Mouse (Mus musculus) hindbrain, postnatal 0 days (tissue): ENCODE results near the gene Krt83. TPM values are rescaled to one million over a fixed set of nuclear protein-coding genes. Genes with fewer than 3 reads are reported as not detected.
A peak's percentile ranks its signal among the peaks of the same experiment; 100 is the strongest.

ENCODE experiments used
- ATAC-seq: fragments of 200-750 bp; cut with Nextera tagmentation; 2 replicates; pipeline ENCODE4 v1.8.0; 2017; ENCODE audit warnings: mild to moderate bottlenecking, moderate TSS enrichment, moderate library complexity
- DNase-seq: peaks from one replicate; pipeline ENCODE4 v3.0.0-alpha.2; 2015; ENCODE audit warnings: low spot score
- H3K27ac ChIP-seq: fragments of 300-500 bp; sonication (generic); 2 replicates; pipeline ENCODE4 v1.5.1; 2014; ENCODE audit warnings: mild to moderate bottlenecking
- H3K27me3 ChIP-seq: fragments of 300-500 bp; sonication (generic); 2 replicates; pipeline ENCODE4 v1.6.1; 2014; ENCODE audit warnings: low read length, mixed read lengths; ENCODE audit not compliant: insufficient read depth
- H3K36me3 ChIP-seq: fragments of 300-500 bp; sonication (generic); 2 replicates; pipeline ENCODE4 v1.6.1; 2014; ENCODE audit warnings: low read length, mixed read lengths; ENCODE audit not compliant: insufficient read depth
- H3K4me1 ChIP-seq: fragments of 300-500 bp; sonication (generic); 2 replicates; pipeline ENCODE4 v1.6.1; 2014; ENCODE audit warnings: antibody characterized with exemption, low read length, mixed read lengths; ENCODE audit not compliant: insufficient read depth
- H3K4me2 ChIP-seq: fragments of 300-500 bp; sonication (generic); 2 replicates; pipeline ENCODE4 v1.6.1; 2014; ENCODE audit warnings: low read depth, mild to moderate bottlenecking, low read length, moderate library complexity, mixed read lengths
- H3K4me3 ChIP-seq: fragments of 300-500 bp; sonication (generic); 2 replicates; pipeline ENCODE4 v1.5.1; 2014; ENCODE audit warnings: low read length
- H3K9ac ChIP-seq: fragments of 300-500 bp; sonication (generic); replicated peaks from 2 replicates; pipeline ENCODE4 v1.6.1; 2014; ENCODE audit warnings: mild to moderate bottlenecking, low read length, moderate library complexity, mixed read lengths
- H3K9me3 ChIP-seq: fragments of 300-500 bp; sonication (generic); 2 replicates; pipeline ENCODE4 v1.6.1; 2016; ENCODE audit warnings: low read length, mixed read lengths
- CTCF ChIP-seq: IDR thresholded peaks from 2 replicates; pipeline ENCODE4 v1.5.1; 2016; ENCODE audit warnings: antibody characterized with exemption, control low read depth, low read depth
- WGBS: fragments of 180-500 bp; shearing (Covaris S2); extraction: QIAGEN DNeasy Blood & Tissue Kit; methylation state at CpG from one replicate; pipeline ENCODE4 v1.1.7; 2014; 5-methylcytosine and 5-hydroxymethylcytosine counted together
- polyA plus RNA-seq: library from polyadenylated mRNA; unstranded; fragments of >200 nt; fragmentation: Nextera tagmentation; extraction: Ambion mirVana; gene quantifications from 2 replicates; pipeline ENCODE4 v1.2.1, GENCODE M21; 2015
- total RNA-seq: library from RNA; depleted of rRNA; stranded (reverse); fragments of >200 nt; gene quantifications from 2 replicates; pipeline ENCODE4 v1.2.3, GENCODE M21; 2014; rRNA removed

Krt83 gene
- total and polyA plus RNA-seq, 2 experiments from 2014 or later: not detected

DNA sequence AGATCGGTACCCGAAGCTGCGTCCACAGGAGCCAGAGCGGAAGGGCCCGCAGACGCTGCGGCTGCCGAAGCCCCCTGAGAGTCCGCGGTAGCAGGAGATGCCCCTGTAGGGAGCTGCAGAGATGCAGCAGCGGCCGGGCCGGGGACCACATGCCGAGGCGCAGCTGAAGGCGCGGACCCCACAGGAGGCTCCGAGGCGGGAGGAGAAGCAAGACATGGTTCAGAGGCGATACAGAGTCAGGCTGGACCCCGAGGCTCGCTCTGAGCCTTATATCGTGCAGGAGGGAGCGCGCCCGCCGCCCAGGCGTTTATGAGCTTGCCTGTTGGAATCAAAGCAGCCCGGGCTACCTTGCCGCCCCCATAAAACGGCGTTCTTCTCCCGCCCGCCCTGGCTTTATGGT lies 52.8 kb downstream of the Krt83 start, which contains the start of gene Krt87:
TSS of gene Krt87 (minus strand) at position 250 of the 400 bp plus-strand sequence.
- Histone ChIP-seq H3K4me1 (peaks cover 5% of the 10 kb centered on the region; the same call in 1 of the 2 replicates), H3K9ac (peak within 1 kb of the TSS; percentile 51), H3K4me3 (peak within 1 kb of the TSS; percentile 35), H3K36me3 (no peaks in the 10 kb centered on the region), H3K9me3 (no peaks in the 10 kb centered on the region), H3K4me2 (peak within 1 kb of the TSS; percentile 69), H3K27ac (no peak within 1 kb of the TSS), H3K27me3 (0 out of 2 replicates have a peak, but pooled peaks cover 5% of the 10 kb centered on the region)
- DNase-seq (no peak), ATAC-seq (no peak)
- 3% methylated on average over 31 of the region's 34 CpGs for WGBS
- TF ChIP-seq CTCF: no peak

- ATAC-seq (no peak), DNase-seq (no peak)
- Histone ChIP-seq H3K36me3 (no peaks in the 10 kb centered on the region), H3K4me1 (peaks cover 5% of the 10 kb centered on the region; the same call in 1 of the 2 replicates), H3K4me2 (no peak overlapping the region), H3K9ac (no peak overlapping the region), H3K9me3 (no peaks in the 10 kb centered on the region), H3K27me3 (0 out of 2 replicates have a peak, but pooled peaks cover 5% of the 10 kb centered on the region), H3K4me3 (no peak overlapping the region), H3K27ac (no peak overlapping the region)
- TF ChIP-seq CTCF: no peak
- WGBS: 90% methylated on average over 7 of the region's 7 CpGs
Measured at GRCm38 (mm10) chr15:101436611-101437010, 54.7 kb downstream of the Krt83 start.

Other genes starting within 250 kb of the Krt83 start
- 9.3 and 10.3 TPM in 2 replicates for gene Nr4a1, start 237.2 kb downstream of the Krt83 start, total RNA-seq
- gene Nr4a1, start 237.2 kb downstream of the Krt83 start, polyA plus RNA-seq: 5.3 and 6.5 TPM in 2 replicates
- gene Atg101, start 207.2 kb downstream of the Krt83 start, total RNA-seq: 44.1 and 52.3 TPM in 2 replicates
- 69.1 and 75.3 TPM in 2 replicates for gene Atg101, start 207.2 kb downstream of the Krt83 start, polyA plus RNA-seq
- gene 6030408B16Rik, start 198.3 kb downstream of the Krt83 start, total RNA-seq: not detected in 2 replicates
- 0.15 and 0.30 TPM in 2 replicates for gene 6030408B16Rik, start 198.3 kb downstream of the Krt83 start, polyA plus RNA-seq
- 0.43 and 1.2 TPM in 2 replicates for gene Krt80, start 121.3 kb downstream of the Krt83 start, total RNA-seq
- 0.30 and 0.33 TPM in 2 replicates for gene Krt80, start 121.3 kb downstream of the Krt83 start, polyA plus RNA-seq
- 0.40 and 0.73 TPM in 2 replicates for gene Krt7, start 80.5 kb downstream of the Krt83 start, total RNA-seq
- gene Krt7, start 80.5 kb downstream of the Krt83 start, polyA plus RNA-seq: 0.84 and 0.95 TPM in 2 replicates
- gene Krt87, start 52.7 kb downstream of the Krt83 start, total RNA-seq: 0.75 and 1.5 TPM in 2 replicates
- gene Krt87, start 52.7 kb downstream of the Krt83 start, polyA plus RNA-seq: 0.69 and 0.96 TPM in 2 replicates
- gene Krt88, start 43.8 kb downstream of the Krt83 start, total RNA-seq: not detected in 2 replicates
- gene Krt88, start 43.8 kb downstream of the Krt83 start, polyA plus RNA-seq: 0.16 TPM in 1 of 2 replicates, not detected in the other
- gene Krt81, start 27.8 kb downstream of the Krt83 start, total RNA-seq: not detected in 2 replicates
- gene Krt81, start 27.8 kb downstream of the Krt83 start, polyA plus RNA-seq: 0.09 TPM in 1 of 2 replicates, not detected in the other
- 0.05 TPM in 1 of 2 replicates, not detected in the other for gene Krt86, start 18.0 kb downstream of the Krt83 start, total RNA-seq
- gene Krt86, start 18.0 kb downstream of the Krt83 start, polyA plus RNA-seq: 0.26 and 0.34 TPM in 2 replicates
- gene Gm49425, start 25.7 kb upstream of the Krt83 start, total RNA-seq: not detected in 2 replicates
- gene Gm49425, start 25.7 kb upstream of the Krt83 start, polyA plus RNA-seq: not detected in 2 replicates
- not detected in 2 replicates for gene Krt84, start 41.3 kb upstream of the Krt83 start, total RNA-seq
- not detected in 2 replicates for gene Krt84, start 41.3 kb upstream of the Krt83 start, polyA plus RNA-seq
- not detected in 2 replicates for gene Krt82, start 59.2 kb upstream of the Krt83 start, total RNA-seq
- gene Krt82, start 59.2 kb upstream of the Krt83 start, polyA plus RNA-seq: not detected in 2 replicates
- 0.11 TPM in 1 of 2 replicates, not detected in the other for gene Krt90, start 71.4 kb upstream of the Krt83 start, total RNA-seq
- gene Krt90, start 71.4 kb upstream of the Krt83 start, polyA plus RNA-seq: 0.11 and 0.26 TPM in 2 replicates
- 0.10 and 0.47 TPM in 2 replicates for gene Krt75, start 82.4 kb upstream of the Krt83 start, total RNA-seq
- gene Krt75, start 82.4 kb upstream of the Krt83 start, polyA plus RNA-seq: 0.09 and 0.15 TPM in 2 replicates
- not detected in 2 replicates for gene Gm5414, start 136.7 kb upstream of the Krt83 start, total RNA-seq
- not detected in 2 replicates for gene Gm5414, start 136.7 kb upstream of the Krt83 start, polyA plus RNA-seq
- not detected in 2 replicates for gene Gm5478, start 155.9 kb upstream of the Krt83 start, total RNA-seq
- not detected in 2 replicates for gene Gm5478, start 155.9 kb upstream of the Krt83 start, polyA plus RNA-seq
- not detected in 2 replicates for gene Krt6b, start 188.8 kb upstream of the Krt83 start, total RNA-seq
- not detected in 2 replicates for gene Krt6b, start 188.8 kb upstream of the Krt83 start, polyA plus RNA-seq
- not detected in 2 replicates for gene Krt6a, start 202.8 kb upstream of the Krt83 start, total RNA-seq
- gene Krt6a, start 202.8 kb upstream of the Krt83 start, polyA plus RNA-seq: 0.13 TPM in 1 of 2 replicates, not detected in the other
- gene Krt5, start 221.4 kb upstream of the Krt83 start, total RNA-seq: not detected in 2 replicates
- gene Krt5, start 221.4 kb upstream of the Krt83 start, polyA plus RNA-seq: 0.15 TPM in 1 of 2 replicates, not detected in the other